Mouse (Mus musculus) 416B (cell line): ENCODE data around the gene Rgs9.
"Not testable (repeated sequence)": the region's sequence is repeated elsewhere in the genome, so short reads cannot be mapped to it uniquely, and the experiment has no call there.

Source experiments
- DNase-seq: peaks from one replicate; pipeline ENCODE4 v3.0.0; 2011; ENCODE audit warnings: low read depth

Rgs9 gene

DNA sequence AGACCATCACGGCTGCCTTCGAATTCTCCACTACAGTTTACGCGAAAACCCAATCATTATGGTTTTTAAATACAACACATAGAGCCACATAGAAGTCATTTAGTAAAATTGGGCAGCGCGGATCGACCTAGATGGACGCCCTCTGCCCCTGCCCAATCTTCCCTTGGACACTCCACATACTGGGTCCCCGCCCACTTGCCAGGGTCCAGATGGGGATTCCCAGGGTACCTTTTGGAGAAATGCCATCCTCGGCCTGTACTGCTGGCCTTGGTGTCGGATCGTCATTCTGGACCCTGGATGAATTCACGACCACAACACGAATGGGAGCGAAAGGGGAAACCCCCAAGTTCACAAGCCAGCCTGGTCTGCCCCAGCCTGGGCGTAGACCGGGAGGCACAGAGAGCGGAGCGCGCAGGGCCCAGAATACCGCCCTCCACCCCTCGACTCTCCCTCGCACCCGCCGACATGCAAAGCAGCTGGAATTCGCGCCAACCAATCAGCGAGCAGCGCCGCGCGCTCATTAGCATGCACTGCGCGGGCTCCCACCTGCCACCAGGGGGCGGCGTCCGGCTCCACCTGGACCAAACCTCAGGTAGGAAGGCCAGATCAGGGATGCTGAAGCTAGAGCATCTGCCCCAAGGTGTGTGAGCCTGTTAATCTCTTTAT lies at the start of gene Rgs9:
TSS of gene Rgs9 (minus strand) at position 420 of the 666 bp plus-strand sequence.
- DNase-seq: peak; percentile 75

DNA sequence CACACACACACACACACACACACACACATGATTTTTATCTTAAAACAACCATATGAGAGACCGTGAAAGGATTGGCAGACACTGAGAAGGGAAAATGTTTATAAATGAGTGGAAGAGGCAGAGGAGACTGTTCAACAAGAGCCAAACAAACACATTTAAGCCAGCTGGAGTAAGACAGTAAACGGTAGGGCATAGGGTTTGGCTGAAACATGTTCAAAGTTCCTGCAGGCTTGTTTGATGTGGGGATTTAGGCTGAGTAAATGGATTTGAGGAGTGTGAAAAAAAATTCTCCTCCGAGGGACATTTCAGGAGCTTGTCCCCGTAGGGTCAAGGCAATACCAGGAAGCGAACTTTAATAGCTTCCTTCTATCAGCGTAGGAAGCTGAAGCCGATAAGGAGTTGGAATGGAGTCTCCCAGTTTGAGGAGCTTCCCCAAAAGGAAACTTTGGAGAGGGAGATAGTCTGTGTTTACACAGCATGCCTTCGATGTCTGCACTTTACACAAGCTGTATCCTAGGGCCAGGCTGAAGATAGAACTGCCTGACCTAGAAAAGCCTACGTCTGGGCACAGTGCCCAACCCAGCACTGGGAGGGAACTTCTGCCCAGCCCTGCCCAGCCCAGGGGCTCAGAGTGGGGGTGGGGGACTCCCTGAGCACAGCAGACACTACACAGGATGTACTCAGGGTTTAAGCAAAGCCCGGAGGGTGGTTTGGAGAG lies 49.5 kb upstream of the Rgs9 start:
- DNase-seq: peak; percentile 97

DNA sequence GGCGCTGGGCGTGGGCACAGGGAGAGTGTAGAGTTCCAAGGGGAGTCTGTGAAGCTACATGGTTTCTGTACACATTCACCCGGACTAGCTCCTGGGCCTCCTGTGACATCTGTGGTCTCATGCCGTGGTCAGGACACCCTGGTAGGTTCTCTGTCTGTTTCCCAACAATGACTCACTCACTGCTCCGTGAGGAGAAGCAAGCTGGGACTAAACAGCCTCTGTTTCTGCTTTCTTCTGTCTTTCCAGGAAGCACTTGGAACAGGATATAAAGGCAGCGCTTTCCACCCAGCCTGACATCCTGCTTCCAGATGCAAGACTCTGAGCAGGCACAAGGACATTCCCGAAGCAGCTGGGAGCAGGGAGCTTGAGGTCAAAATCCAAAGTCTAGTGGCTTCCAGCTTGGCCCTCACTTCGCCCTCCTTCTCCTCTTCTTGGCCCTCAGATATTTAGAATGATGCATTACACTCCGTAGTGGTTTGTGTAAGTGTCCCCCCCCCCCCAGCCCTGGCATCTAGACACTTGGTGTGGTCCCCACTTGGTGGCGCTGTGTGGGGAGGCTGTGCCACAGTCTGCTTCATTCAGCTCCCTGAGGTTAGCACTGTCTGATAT lies 46.2 kb upstream of the Rgs9 start:
- DNase-seq: peak; percentile 84

GRCm38 (mm10) chr11:109343558-109343957 lies 45.6 kb upstream of the Rgs9 start:
- DNase-seq: no peak

DNA sequence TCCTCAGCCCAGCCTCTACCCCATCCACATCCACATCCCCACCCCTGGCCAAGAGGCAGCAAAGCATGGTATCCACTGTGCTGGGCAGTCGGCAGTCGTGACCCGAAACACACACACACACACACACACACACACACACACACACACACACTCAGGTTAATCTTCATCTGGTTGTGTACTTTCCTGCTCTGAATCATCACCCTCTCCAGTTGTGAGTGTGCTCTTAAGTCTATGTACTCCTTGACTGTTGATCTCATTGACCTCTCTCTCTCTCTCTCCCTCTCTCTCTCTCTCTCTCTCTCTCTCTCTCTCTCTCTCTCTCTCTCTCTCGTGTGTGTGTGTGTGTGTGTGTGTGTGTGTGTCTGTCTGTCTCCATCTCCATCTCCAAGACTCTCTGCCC lies 44.7 kb upstream of the Rgs9 start:
- DNase-seq: not testable (repeated sequence)

DNA sequence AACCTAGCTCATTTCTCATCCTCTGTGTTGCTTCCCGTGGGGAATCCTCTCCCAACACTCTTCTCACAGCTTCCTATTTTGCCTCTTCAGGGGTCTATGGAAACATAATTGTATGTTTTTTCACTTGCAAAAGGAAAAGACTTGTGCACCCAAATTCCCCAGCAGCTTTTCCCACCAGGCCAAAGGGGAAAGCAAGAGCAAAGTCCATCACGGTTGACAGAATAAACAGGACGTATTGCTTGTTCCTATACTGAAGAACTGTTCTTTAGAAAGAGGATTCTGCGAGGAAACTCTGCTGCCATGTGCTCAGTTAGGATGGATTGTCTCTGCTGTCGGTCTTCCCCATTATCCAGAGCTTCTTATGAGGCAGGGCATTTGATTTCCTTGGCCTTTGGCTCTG lies 42.6 kb upstream of the Rgs9 start:
- no peak for DNase-seq

DNA sequence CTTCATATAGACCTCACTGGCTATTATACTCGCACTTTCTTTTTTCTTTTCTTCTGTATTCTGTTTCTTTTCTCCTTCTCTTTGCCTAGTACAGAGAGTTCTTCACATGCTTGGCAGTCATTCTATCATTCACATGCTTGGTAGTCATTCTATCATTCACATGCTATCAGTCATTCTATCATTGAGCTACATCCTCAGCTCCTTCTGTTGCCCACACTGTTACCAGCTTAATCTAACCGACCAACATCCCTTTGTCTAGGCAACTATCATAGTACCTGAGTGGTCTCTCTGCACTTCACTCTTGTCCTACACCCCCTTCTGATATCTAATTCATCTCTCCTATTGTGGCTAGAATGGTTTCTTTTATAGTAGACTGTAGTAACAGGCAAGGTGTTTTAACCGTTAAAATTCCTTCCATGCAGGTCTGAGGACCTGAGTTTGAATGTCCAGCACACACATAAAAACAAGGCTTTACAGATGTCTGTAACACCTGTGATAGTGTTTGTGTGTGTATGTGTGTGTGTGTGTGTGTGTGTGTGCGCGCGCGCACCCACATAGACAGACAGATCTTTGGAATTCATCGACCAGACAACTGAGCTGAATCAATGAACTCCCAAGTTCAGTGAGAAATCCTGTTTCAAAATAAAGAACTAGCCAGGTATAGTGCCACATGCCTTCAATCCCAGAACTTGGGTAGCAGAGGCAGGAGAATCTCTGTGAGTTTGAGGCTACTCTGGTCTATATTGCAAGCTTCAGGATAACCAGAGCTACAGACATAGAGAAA lies 41.4 kb upstream of the Rgs9 start:
- no peak for DNase-seq

DNA sequence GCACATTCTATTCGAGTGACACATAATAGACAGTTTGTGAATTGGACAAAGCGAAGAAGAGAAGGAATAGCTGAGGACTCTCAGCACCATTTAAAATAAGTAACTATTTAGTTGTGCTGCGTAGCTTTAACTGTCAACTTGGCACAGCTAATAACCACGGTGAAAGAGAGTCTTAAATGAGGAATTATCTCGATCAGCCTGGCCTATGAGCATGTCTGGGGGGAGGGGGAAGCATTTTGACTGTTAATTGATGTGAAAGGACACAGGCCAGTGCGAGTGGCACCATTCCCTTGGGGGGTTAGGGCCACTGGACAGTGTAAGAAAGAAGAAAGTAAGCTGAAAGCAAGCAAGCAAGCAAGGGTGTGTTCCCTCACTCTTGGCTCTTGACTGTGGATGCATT lies 38.0 kb upstream of the Rgs9 start:
- DNase-seq: no peak

DNA sequence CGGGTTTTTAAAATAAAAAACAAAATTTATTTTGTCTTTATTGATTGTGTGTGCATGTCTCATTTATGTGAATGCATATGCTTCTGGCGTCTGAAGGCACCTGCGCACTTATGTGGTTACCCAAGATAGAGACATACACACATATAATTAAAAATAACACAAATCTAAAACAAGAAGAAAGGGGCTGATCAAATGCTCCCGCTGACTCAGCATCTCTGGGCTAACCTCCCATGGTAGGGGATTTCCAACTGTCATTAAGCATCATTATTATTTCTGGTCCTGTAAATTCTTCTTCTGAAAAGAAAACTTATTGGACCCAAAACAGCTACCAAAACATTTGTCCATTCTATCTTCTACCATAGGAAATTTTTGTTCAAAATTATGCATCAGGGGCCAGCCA lies 36.8 kb upstream of the Rgs9 start:
- DNase-seq: no peak

DNA sequence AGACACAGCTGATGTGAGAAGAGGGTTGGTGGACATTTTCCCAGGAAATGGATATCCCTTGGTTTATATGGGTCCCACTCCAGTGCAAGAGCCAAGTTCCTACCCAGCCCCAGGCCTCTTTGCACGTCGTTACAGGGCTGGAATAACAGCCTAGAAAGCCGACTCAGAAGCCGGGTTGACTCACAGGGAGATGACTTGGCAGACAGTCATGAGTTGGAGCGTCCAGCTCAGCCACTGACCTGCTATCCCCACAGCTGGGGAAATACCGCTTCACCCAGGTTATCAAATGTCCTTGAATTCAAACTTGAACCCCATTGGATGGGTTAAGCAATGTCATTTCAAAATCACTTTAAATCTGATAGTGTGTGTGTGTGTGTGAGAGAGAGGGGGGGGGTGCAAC lies 34.8 kb upstream of the Rgs9 start:
- DNase-seq: peak; percentile 75

DNA sequence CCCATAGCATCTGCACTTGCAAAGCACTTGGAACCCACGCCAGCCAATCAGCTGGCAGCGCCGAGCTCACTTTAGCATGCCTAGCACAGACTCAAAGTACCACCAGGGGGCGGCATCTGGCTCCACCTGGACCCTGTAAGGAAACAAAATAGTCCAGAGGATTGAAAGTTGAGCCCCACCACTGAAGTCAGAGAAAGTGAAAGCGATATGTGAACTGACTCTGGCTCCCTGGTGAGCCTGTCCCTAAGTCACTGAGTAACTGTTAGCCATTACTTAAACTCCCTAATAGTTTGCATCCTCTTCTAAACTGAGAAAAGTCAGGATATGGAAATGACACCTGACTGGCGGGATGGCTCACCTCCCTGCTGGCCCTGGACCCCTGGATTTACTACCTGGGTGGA lies 33.5 kb upstream of the Rgs9 start:
- peak; percentile 98 for DNase-seq

GRCm38 (mm10) chr11:109330706-109331393 lies 32.9 kb upstream of the Rgs9 start:
- DNase-seq: peak; percentile 51

DNA sequence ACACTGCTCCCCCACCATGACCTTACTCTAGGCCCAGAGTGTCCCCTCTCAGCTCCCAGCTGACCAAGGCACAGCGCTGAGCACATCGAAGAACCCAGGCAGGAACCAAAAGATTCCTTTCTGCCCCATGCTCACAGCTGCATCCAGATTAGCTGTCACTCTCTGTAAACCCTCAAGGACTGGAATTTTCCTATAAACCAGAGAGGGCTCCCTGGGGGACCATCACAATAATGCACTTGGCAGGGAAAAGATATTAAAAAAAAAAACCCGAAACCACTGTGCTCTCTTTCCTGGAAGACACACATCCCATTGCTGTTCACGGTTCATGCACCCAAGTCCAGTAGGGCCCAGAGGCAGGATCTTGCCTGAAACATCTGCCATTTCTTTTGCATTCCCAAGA lies 31.4 kb upstream of the Rgs9 start:
- DNase-seq: no peak

GRCm38 (mm10) chr11:109327952-109328351 lies 30.0 kb upstream of the Rgs9 start:
- no peak for DNase-seq

DNA sequence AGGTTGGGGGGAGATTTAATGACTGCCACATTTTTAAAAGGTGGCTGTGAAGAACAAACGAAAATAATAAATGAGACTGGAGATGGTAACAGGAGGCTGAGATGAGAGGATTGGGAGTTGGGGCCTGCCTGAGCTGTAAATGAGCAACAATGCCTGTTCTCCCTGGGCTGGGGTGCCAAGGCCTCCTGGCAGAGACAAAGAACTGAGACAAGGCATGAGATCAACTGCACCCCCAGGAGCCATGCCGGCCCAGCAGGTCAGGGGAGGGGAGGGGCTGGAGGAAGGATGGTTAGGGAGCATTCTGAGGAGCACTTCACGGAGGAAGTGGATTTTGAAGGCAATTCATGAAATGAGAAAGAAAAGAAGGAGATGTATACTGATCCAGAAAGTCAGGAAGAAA lies 29.5 kb upstream of the Rgs9 start:
- DNase-seq: no peak

DNA sequence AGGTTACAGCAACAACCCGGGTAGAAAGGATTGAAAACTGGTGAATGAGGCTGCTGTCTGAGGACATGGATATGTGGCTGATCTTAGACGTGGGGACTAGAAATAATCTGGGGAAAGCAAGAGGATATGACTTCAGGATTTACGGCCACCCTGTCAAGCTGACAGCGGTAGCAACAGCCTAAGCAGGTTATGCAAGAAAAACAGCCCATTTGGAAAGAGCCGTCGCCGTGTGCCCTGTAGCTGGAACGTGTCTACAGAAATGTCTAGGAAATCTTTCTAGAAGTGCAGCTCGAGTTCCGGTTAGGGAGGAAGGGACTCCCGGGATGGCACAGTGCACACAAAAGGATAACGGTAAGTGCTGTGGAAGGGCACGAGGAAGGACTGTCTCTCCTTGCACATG lies 28.3 kb upstream of the Rgs9 start:
- no peak for DNase-seq

- DNase-seq: no peak
These were observed 22.5 kb upstream of the Rgs9 start for GRCm38 (mm10) chr11:109320361-109320933.

DNA sequence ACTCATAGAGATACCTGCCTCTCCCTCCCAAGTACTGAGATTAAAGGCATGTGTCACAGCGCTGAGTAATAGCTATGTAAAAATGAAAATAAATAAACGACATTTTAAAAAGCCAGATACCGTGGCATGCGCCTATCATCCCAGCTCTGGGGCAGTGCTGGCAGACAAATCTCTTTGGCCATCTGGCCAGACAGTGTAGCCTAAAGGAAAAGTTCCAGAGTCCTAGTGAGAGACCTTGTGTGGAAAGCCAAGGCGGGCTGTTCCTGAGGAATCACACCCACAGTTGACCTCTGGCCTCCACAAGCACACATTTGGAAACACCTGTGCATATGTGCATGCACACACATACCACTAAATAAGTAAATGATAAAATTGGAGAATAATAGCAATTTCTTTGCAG lies 22.0 kb upstream of the Rgs9 start:
- no peak for DNase-seq

DNA sequence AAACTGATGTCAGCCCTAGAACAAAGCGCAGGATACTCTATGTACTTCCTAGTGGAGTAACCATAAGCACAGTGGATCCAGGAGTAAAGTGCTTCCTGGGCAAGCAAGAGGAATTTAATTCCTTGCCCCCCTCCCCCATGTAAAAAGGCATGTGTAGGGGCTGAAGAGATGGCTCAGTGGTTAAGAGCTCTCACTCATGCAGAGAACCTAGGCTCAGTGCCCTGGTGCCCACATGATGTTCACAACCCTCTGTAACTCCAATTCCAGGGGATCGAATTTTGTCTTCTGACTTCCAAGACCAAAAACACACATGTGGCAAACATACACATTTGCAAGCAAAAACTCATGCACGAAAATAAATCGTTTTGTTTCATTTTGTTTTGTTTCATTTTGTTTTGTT lies 21.5 kb upstream of the Rgs9 start:
- DNase-seq: no peak

DNA sequence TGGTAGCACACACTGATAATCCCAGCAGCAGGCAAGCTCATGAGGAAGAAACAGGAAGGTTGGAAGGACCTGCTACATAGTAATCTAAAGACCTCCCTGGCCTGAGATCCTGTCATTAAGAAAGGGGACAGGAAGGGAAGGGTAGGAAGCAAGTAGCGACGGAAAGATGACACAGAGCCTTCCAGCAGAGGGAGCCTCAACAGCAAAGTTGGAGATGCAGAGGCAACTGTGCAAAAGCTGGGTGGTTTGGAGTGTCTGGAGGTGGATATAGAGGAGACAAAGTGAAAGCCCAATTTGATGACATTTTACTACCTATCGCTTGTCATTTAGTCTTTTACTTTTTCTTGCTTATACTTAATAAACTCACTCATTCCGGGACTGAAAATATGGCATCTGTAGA lies 19.0 kb upstream of the Rgs9 start:
- peak; percentile 67 for DNase-seq

DNA sequence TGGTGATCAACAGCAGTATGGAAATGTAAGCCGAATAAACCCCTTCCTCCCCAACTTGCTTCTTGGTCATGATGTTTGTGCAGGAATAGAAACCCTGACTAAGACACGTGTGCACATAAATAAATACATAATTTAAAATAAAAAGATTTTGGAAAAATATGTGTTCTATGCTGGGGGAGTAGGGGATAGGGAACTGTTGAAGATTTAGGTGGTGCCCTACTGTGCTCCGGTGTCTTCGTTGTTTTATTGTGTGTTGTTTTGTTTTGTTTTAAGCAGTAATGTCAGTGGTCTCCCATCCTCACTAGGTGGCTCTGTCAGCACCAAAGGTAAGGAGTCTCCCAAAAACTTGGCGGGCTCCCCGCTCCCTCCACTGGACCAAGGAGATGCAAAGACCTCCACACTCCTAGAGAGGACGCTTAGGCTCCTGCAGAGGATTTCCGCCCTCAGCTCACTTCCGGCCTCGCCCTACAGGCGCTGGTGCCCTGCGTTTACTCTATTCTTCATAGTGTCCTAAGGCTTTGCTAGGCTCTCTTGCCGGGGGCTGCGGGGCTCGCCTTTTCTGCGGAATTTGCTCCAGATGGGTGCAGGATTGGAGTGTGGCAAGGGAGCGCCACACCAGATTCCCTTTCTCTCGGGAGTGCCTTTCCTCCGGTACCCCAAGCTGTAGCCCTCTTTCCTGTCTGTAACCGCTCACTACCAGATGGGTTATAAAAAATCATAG lies 14.1 kb upstream of the Rgs9 start:
- peak; percentile 81 for DNase-seq
